ENCODE assay signal across 9 mouse cellular contexts in genomic region chr2:90566046-90566445, GRCm38 (mm10). TPM values are rescaled to one million over a fixed set of nuclear protein-coding genes. Genes with fewer than 3 reads are reported as not detected.
A peak's percentile ranks its signal among the peaks of the same experiment; 100 is the strongest.
DNase-seq lines count a peak whose midpoint lies in the region; ATAC-seq and TF ChIP-seq lines count a peak whose summit lies in the region.
"Had no signal": no experiment of that assay in that cellular context is flagged by ENCODE, and none has a peak within 500 bp of the region (broad histone marks: within the 10 kb centered on the region; RNA-seq: fewer than 3 reads in every experiment).

No protein-coding gene starts in this region.

- H3K4me1 ChIP-seq in lung, embryonic 15.5 days = 0 out of 2 replicates have a peak, but pooled peaks cover 2% of the 10 kb centered on the region
- H3K4me1 ChIP-seq in kidney, embryonic 15.5 days = peaks cover 37% of the 10 kb centered on the region
- 0 out of 2 replicates have a peak, but pooled peaks cover 16% of the 10 kb centered on the region for H3K4me1 ChIP-seq in stomach, embryonic 15.5 days

- TF ChIP-seq CTCF in gastrocnemius, adult 2 months (IDR thresholded peaks at IDR 0.05) = no peak

- peak; percentile 48; the same call in 1 of the 2 replicates for ATAC-seq in lung, embryonic 15.5 days (ENCODE audit: borderline replicate concordance, extremely low read depth, low FRiP score, low TSS enrichment)
- ATAC-seq in kidney, embryonic 15.5 days (replicated peaks; ENCODE audit: low FRiP score) = peak; percentile 72; the same call in 1 of the 2 replicates
- peak; percentile 69; the same call in 1 of the 2 replicates for ATAC-seq in stomach, embryonic 15.5 days (ENCODE audit: insufficient read depth, low FRiP score, low read depth)

- no peaks in the 10 kb centered on the region for H3K9me3 ChIP-seq in lung, embryonic 15.5 days
- H3K9me3 ChIP-seq in kidney, embryonic 15.5 days (replicated peaks) = no peaks in the 10 kb centered on the region
- H3K9me3 ChIP-seq in stomach, embryonic 15.5 days = no peaks in the 10 kb centered on the region

- no peak overlapping the region for H3K4me2 ChIP-seq in lung, embryonic 15.5 days
- H3K4me2 ChIP-seq in kidney, embryonic 15.5 days = no peak overlapping the region
- no peak overlapping the region for H3K4me2 ChIP-seq in stomach, embryonic 15.5 days

- no peaks in the 10 kb centered on the region for H3K36me3 ChIP-seq in lung, embryonic 15.5 days
- no peaks in the 10 kb centered on the region for H3K36me3 ChIP-seq in kidney, embryonic 15.5 days
- H3K36me3 ChIP-seq in stomach, embryonic 15.5 days = no peaks in the 10 kb centered on the region

- H3K27ac ChIP-seq in lung, embryonic 15.5 days = no peak overlapping the region
- peak overlapping the region; percentile 56 for H3K27ac ChIP-seq in gastrocnemius, adult 2 months
- peak overlapping the region; percentile 82 for H3K27ac ChIP-seq in kidney, embryonic 15.5 days
- H3K27ac ChIP-seq in stomach, embryonic 15.5 days = peak overlapping the region; percentile 33; the same call in 1 of the 2 replicates

- 46% methylated on average over 7 of the region's 7 CpGs for WGBS in lung, embryonic 15.5 days
- WGBS in kidney, embryonic 15.5 days = 25% methylated on average over 7 of the region's 7 CpGs
- 60% methylated on average over 7 of the region's 7 CpGs for WGBS in stomach, embryonic 15.5 days

- no peak for DNase-seq in lung, postnatal 10 days
- peak; percentile 71 for DNase-seq in gastrocnemius, adult 2 months
- DNase-seq in layer of hippocampus, postnatal 25 days (ENCODE audit: extremely low spot score in 1 of 2, low spot score in 1 of 2) = no peak
- no peak for DNase-seq in lung, postnatal 25 days (ENCODE audit: low spot score)
- DNase-seq: adrenal gland, adult 2 months; thymus, adult 18-20 months had no signal

- no peak overlapping the region for H3K9ac ChIP-seq in lung, embryonic 15.5 days
- H3K9ac ChIP-seq in kidney, embryonic 15.5 days = no peak overlapping the region
- H3K9ac ChIP-seq in stomach, embryonic 15.5 days = no peak overlapping the region

- H3K27me3 ChIP-seq in lung, embryonic 15.5 days = no peaks in the 10 kb centered on the region
- H3K27me3 ChIP-seq in kidney, embryonic 15.5 days = no peaks in the 10 kb centered on the region
- H3K27me3 ChIP-seq in stomach, embryonic 15.5 days (replicated peaks) = no peaks in the 10 kb centered on the region

- intact Hi-C loops in gastrocnemius, adult 2 months (cut with DNase I) = no loop called here

- no peak overlapping the region for H3K4me3 ChIP-seq in lung, embryonic 15.5 days
- peak overlapping the region; percentile 43 for H3K4me3 ChIP-seq in gastrocnemius, adult 2 months
- no peak overlapping the region for H3K4me3 ChIP-seq in kidney, embryonic 15.5 days (replicated peaks)
- no peak overlapping the region for H3K4me3 ChIP-seq in stomach, embryonic 15.5 days (replicated peaks)

RNA-seq across cellular contexts. Expression of gene Ptprj, which starts 14.4 kb away (rescaled TPM):
- 3.4 TPM in 2 replicates for polyA plus RNA-seq in lung, embryonic 15.5 days (2015; fragmentation: Nextera tagmentation; extraction: Ambion mirVana)
- total RNA-seq in gastrocnemius, adult 2 months (2021) = 1 to 10 TPM; 2.1 to 4.2 TPM
- polyA plus RNA-seq in kidney, embryonic 15.5 days (2015; fragmentation: Nextera tagmentation; extraction: Ambion mirVana) = 6.5 and 7.1 TPM in 2 replicates
- polyA plus RNA-seq in stomach, embryonic 15.5 days (2015; fragmentation: Nextera tagmentation; extraction: Ambion mirVana) = 4.9 and 5.4 TPM in 2 replicates
- 100 to 1,000 TPM; 118 to 129 TPM for total RNA-seq in layer of hippocampus, postnatal 25 days (2021)
